Mouse (Mus musculus) forebrain, embryonic 10.5 days (tissue): Measurements from ENCODE around the gene Dram2. TPM values are rescaled to one million over a fixed set of nuclear protein-coding genes. Genes with fewer than 3 reads are reported as not detected.

Experiments used
- DNase-seq: peaks from one replicate; pipeline ENCODE4 v3.0.0-alpha.2; 2017; ENCODE audit warnings: low spot score; ENCODE audit errors: extremely low spot score
- H3K27ac ChIP-seq: fragments of 300-500 bp; sonication (generic); 2 replicates; pipeline ENCODE4 v1.5.1; 2016; ENCODE audit warnings: mild to moderate bottlenecking
- H3K27me3 ChIP-seq: fragments of 300-500 bp; sonication (generic); 2 replicates; pipeline ENCODE4 v1.6.1; 2016; ENCODE audit warnings: mild to moderate bottlenecking; ENCODE audit not compliant: poor library complexity, severe bottlenecking
- H3K36me3 ChIP-seq: fragments of 300-500 bp; sonication (generic); replicated peaks from 2 replicates; pipeline ENCODE4 v1.6.1; 2016; ENCODE audit warnings: mild to moderate bottlenecking, moderate library complexity
- H3K4me1 ChIP-seq: fragments of 300-500 bp; sonication (generic); 2 replicates; pipeline ENCODE4 v1.6.1; 2016
- H3K4me3 ChIP-seq: fragments of 300-500 bp; sonication (generic); 2 replicates; pipeline ENCODE4 v1.5.1; 2016; ENCODE audit warnings: mild to moderate bottlenecking, moderate library complexity
- H3K9me3 ChIP-seq: fragments of 300-500 bp; sonication (generic); 2 replicates; pipeline ENCODE4 v1.6.1; 2016; ENCODE audit warnings: mild to moderate bottlenecking, moderate library complexity
- WGBS: fragments of 180-500 bp; shearing (Covaris S2); methylation state at CpG from one replicate; pipeline ENCODE4 v1.1.7; 2016; 5-methylcytosine and 5-hydroxymethylcytosine counted together
- polyA plus RNA-seq: library from polyadenylated mRNA; unstranded; fragments of >200 nt; fragmentation: Nextera tagmentation; extraction: Ambion mirVana; gene quantifications from 2 replicates; pipeline ENCODE4 v1.2.1, GENCODE M21; 2016

Dram2 gene
- polyA plus RNA-seq: 33.2 and 33.4 TPM in 2 replicates

GRCm38 (mm10) chr3:106547171-106547923 lies at the start of gene Dram2, which contains the start of gene Cept1:
TSS of gene Dram2 (plus strand) at chr3:106547798.
TSS of gene Cept1 (minus strand) at chr3:106547802.
- peaks cover 28% of the 10 kb centered on the region for H3K4me1 ChIP-seq
- WGBS: under 1% methylated on average over 63 of the region's 63 CpGs
- no peaks in the 10 kb centered on the region for H3K9me3 ChIP-seq
- H3K27me3 ChIP-seq: no peaks in the 10 kb centered on the region
- H3K36me3 ChIP-seq: no peaks in the 10 kb centered on the region
- peak within 1 kb of the TSS; percentile 95 for H3K27ac ChIP-seq
- peak; percentile 91 for DNase-seq
- peak within 1 kb of the TSS; percentile 82 for H3K4me3 ChIP-seq

GRCm38 (mm10) chr3:106500510-106500909 lies 47.1 kb upstream of the Dram2 start:
- H3K27ac ChIP-seq: no peak overlapping the region
- no peaks in the 10 kb centered on the region for H3K27me3 ChIP-seq
- 86% methylated on average over 2 of the region's 2 CpGs for whole genome bisulfite sequencing
- no peaks in the 10 kb centered on the region for H3K9me3 ChIP-seq
- no peak for DNase-seq
- no peaks in the 10 kb centered on the region for H3K4me1 ChIP-seq
- H3K4me3 ChIP-seq: no peak overlapping the region
- H3K36me3 ChIP-seq: peaks cover 46% of the 10 kb centered on the region

- no peaks in the 10 kb centered on the region for H3K27me3 ChIP-seq
- H3K4me3 ChIP-seq: no peak overlapping the region
- DNase-seq: no peak
- 91% methylated on average over 2 of the region's 2 CpGs for WGBS
- peaks cover 46% of the 10 kb centered on the region for H3K36me3 ChIP-seq
- no peak overlapping the region for H3K27ac ChIP-seq
- no peaks in the 10 kb centered on the region for H3K4me1 ChIP-seq
- H3K9me3 ChIP-seq: no peaks in the 10 kb centered on the region
Observed at GRCm38 (mm10) chr3:106502892-106503291, 44.7 kb upstream of the Dram2 start.

GRCm38 (mm10) chr3:106510669-106511068 lies 36.9 kb upstream of the Dram2 start:
- 84% methylated on average over 1 of the region's 1 CpGs for WGBS
- Histone ChIP-seq H3K27me3 (no peaks in the 10 kb centered on the region), H3K27ac (no peak overlapping the region), H3K9me3 (no peaks in the 10 kb centered on the region), H3K4me1 (no peaks in the 10 kb centered on the region), H3K4me3 (no peak overlapping the region), H3K36me3 (no peaks in the 10 kb centered on the region)
- no peak for DNase-seq

- 88% methylated on average over 6 of the region's 6 CpGs for WGBS
- Histone ChIP-seq H3K27me3 (no peaks in the 10 kb centered on the region), H3K9me3 (no peaks in the 10 kb centered on the region), H3K36me3 (no peaks in the 10 kb centered on the region), H3K4me3 (no peak overlapping the region), H3K27ac (no peak overlapping the region), H3K4me1 (no peaks in the 10 kb centered on the region)
- DNase-seq: no peak
Observed at GRCm38 (mm10) chr3:106515016-106515415, 32.6 kb upstream of the Dram2 start.

- H3K27me3 ChIP-seq: no peaks in the 10 kb centered on the region
- H3K9me3 ChIP-seq: no peaks in the 10 kb centered on the region
- H3K4me1 ChIP-seq: no peaks in the 10 kb centered on the region
- peaks cover 3% of the 10 kb centered on the region; the same call in 1 of the 2 replicates for H3K36me3 ChIP-seq
- WGBS: 93% methylated on average over 1 of the region's 1 CpGs
- H3K4me3 ChIP-seq: no peak overlapping the region
- H3K27ac ChIP-seq: no peak overlapping the region
- DNase-seq: no peak
Observed at GRCm38 (mm10) chr3:106522730-106523129, 24.9 kb upstream of the Dram2 start.

GRCm38 (mm10) chr3:106526411-106526810 lies 21.2 kb upstream of the Dram2 start:
- Histone ChIP-seq H3K36me3 (peaks cover 3% of the 10 kb centered on the region; the same call in 1 of the 2 replicates), H3K27ac (no peak overlapping the region), H3K9me3 (no peaks in the 10 kb centered on the region), H3K4me3 (no peak overlapping the region), H3K27me3 (no peaks in the 10 kb centered on the region), H3K4me1 (no peaks in the 10 kb centered on the region)
- DNase-seq: no peak
- WGBS: 92% methylated on average over 2 of the region's 2 CpGs

GRCm38 (mm10) chr3:106528032-106528431 lies 19.6 kb upstream of the Dram2 start:
- H3K4me3 ChIP-seq: no peak overlapping the region
- no peak for DNase-seq
- no peak overlapping the region for H3K27ac ChIP-seq
- no peaks in the 10 kb centered on the region for H3K4me1 ChIP-seq
- WGBS: 89% methylated on average over 2 of the region's 2 CpGs
- H3K27me3 ChIP-seq: no peaks in the 10 kb centered on the region
- peaks cover 6% of the 10 kb centered on the region; the same call in 1 of the 2 replicates for H3K36me3 ChIP-seq
- no peaks in the 10 kb centered on the region for H3K9me3 ChIP-seq

- peaks cover 20% of the 10 kb centered on the region for H3K36me3 ChIP-seq
- H3K27me3 ChIP-seq: no peaks in the 10 kb centered on the region
- no peaks in the 10 kb centered on the region for H3K4me1 ChIP-seq
- no peaks in the 10 kb centered on the region for H3K9me3 ChIP-seq
- DNase-seq: no peak
- 93% methylated on average over 2 of the region's 2 CpGs for WGBS
- H3K4me3 ChIP-seq: no peak overlapping the region
- no peak overlapping the region for H3K27ac ChIP-seq
Observed at GRCm38 (mm10) chr3:106533277-106533676, 14.3 kb upstream of the Dram2 start.

GRCm38 (mm10) chr3:106544721-106545316 lies 2.8 kb upstream of the Dram2 start:
- H3K9me3 ChIP-seq: no peaks in the 10 kb centered on the region
- H3K27ac ChIP-seq: no peak overlapping the region
- H3K36me3 ChIP-seq: no peaks in the 10 kb centered on the region
- 94% methylated on average over 8 of the region's 8 CpGs for WGBS
- H3K27me3 ChIP-seq: no peaks in the 10 kb centered on the region
- no peak overlapping the region for H3K4me3 ChIP-seq
- peaks cover 28% of the 10 kb centered on the region for H3K4me1 ChIP-seq
- DNase-seq: no peak

GRCm38 (mm10) chr3:106547924-106548539 lies 434 bp downstream of the Dram2 start:
- Histone ChIP-seq H3K27me3 (no peaks in the 10 kb centered on the region), H3K36me3 (no peaks in the 10 kb centered on the region), H3K27ac (peak overlapping the region; percentile 95), H3K4me1 (peaks cover 28% of the 10 kb centered on the region), H3K4me3 (peak overlapping the region; percentile 82), H3K9me3 (no peaks in the 10 kb centered on the region)
- WGBS: under 1% methylated on average over 27 of the region's 27 CpGs
- no peak for DNase-seq

GRCm38 (mm10) chr3:106548971-106549370 lies 1.4 kb downstream of the Dram2 start:
- Histone ChIP-seq H3K4me3 (peak overlapping the region; percentile 82), H3K27ac (no peak overlapping the region), H3K9me3 (no peaks in the 10 kb centered on the region), H3K4me1 (peaks cover 28% of the 10 kb centered on the region), H3K27me3 (no peaks in the 10 kb centered on the region), H3K36me3 (no peaks in the 10 kb centered on the region; the same call in 1 of the 2 replicates)
- 64% methylated on average over 3 of the region's 3 CpGs for WGBS
- DNase-seq: no peak

- Histone ChIP-seq H3K36me3 (peaks cover 21% of the 10 kb centered on the region), H3K9me3 (no peaks in the 10 kb centered on the region), H3K4me3 (no peak overlapping the region), H3K27me3 (no peaks in the 10 kb centered on the region), H3K27ac (no peak overlapping the region), H3K4me1 (peaks cover 8% of the 10 kb centered on the region)
- 92% methylated on average over 5 of the region's 5 CpGs for WGBS
- DNase-seq: no peak
Observed at GRCm38 (mm10) chr3:106553411-106553810, 5.8 kb downstream of the Dram2 start.
